Mouse (Mus musculus) heart, postnatal 10 days (tissue): Measurements from ENCODE around the gene Fgf23. TPM values are rescaled to one million over a fixed set of nuclear protein-coding genes. Genes with fewer than 3 reads are reported as not detected.

Experiments
- DNase-seq, 2 experiments: peaks; one replicate each; pipeline ENCODE4 v3.0.0; 2021
- intact Hi-C: fragments of 180-260 bp; cut with DNase I; formaldehyde crosslinking; loops from one replicate; pipeline ENCODE4 v1.15.1; 2025
- total RNA-seq, 2 experiments: library from RNA; stranded (reverse); gene quantifications; 2 replicates each; pipeline ENCODE4 v1.2.3; 2021

The Fgf23 gene
- total RNA-seq, 2 experiments from 2014 or later = not detected

- peak; percentile 94 to 97 for DNase-seq
- intact Hi-C loops = no loop called here
Measured at GRCm38 (mm10) chr6:127109402-127109930, 36.8 kb downstream of the Fgf23 start, which contains the start of gene Tigar. Gene Tigar, minus strand, starts transcription at chr6:127109557.

DNA sequence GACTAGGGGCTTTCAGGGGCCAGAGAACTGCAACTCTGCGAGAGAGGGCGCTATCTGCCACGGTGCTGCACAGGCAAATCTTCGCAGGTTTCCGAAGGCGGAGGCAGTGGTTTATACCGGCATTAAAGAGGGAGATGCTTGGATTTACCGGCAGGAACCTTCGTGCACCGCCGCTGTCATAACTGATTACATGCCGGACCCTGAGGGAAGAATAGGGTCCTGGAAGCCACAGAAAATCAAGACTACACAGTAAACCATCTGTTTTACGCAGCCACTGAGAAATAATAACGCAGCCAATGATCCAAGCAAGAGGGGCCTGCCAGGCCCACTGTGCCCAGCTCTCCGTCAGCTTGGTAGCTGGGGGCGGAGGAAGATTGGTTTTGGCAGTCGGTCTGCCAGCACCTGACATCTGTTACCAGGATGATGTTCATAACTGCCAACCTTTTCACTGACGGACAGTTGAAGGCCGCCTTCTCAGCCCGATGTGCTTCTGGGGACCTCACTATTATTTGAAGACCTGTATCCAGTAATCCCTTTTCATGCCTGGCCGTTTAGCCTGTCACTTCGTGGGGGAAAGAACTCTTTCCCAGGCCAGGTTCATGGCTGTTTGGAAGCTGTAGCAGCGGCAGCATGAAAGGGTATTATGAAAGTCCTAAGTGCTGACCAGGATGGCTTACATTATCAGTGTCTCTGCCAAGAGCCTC, 42.2 kb downstream of the Fgf23 start:
- intact Hi-C loops = no loop called here
- no peak for DNase-seq

DNA sequence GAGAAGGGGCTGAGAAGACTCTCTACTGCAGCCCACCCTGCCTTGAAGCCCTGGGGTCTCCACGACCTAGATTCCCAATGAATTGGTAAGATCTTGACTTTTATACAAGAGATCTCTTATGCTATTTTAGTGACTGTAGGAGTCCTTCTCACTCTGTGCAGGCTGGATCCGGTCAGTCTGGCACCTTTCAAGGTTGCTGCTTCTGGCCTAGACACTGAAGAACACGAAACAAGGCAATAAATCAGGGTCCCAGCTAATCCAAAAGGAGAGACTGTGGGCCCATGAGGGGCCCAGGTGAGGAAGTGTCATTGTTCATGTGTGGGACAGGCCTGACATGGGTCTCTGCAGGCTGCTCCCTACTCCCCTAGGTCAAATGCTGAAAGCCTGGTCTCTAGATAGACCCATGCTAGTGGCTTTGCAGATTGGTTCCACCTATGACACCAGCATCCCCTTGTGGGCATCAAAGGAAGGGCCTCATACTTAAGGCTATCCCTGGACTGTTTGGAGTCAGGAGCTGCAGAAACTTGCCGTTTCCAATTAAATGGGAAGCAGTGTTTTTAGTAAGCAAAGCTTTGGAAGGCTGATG, 49.6 kb downstream of the Fgf23 start:
- peak in 1 of 2 experiments; percentile 46 for DNase-seq
- intact Hi-C loops = loop anchor here (5.0 kb wide), 1 partner anchor 175 kb away; no protein-coding TSS in a partner anchor

- intact Hi-C loops = loop anchor here (5.0 kb wide), 1 partner anchor 176 kb away; no protein-coding TSS in a partner anchor
- DNase-seq = no peak
Measured at GRCm38 (mm10) chr6:127122996-127123395, 50.3 kb downstream of the Fgf23 start.

GRCm38 (mm10) chr6:127123506-127123905, 50.8 kb downstream of the Fgf23 start:
- DNase-seq = no peak
- intact Hi-C loops = loop anchor here (5.0 kb wide), 1 partner anchor 176 kb away; no protein-coding TSS in a partner anchor

GRCm38 (mm10) chr6:127129659-127130058, 57.0 kb downstream of the Fgf23 start:
- no peak for DNase-seq
- intact Hi-C loops = no loop called here

DNA sequence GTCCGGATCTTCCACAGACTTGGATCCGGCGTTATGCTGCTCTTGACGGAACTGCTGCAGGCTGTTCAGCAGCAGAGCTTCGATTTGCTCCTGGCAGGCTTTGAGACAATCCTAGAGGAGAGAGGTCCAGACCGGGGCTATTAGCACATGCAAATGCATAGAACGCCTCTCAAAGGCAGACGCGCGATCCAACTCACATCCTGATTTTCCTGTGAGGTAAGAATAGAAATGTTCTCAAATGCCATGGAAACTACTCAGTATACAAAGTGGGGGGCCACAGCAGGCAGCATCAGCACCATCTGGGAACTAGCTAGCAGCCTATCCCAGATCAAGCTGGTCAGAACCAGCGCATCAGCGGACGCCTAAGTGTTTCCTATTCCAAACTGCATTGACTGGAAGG, 57.7 kb downstream of the Fgf23 start:
- intact Hi-C loops = no loop called here
- no peak for DNase-seq

Other genes starting within 250 kb of the Fgf23 start
- gene Ndufa9, start 223.8 kb upstream of the Fgf23 start, total RNA-seq = 100 to 1,000 TPM; 567 to 590 TPM
- gene Akap3, start 219.8 kb upstream of the Fgf23 start, total RNA-seq = not detected
- not detected for gene Dyrk4, start 151.1 kb upstream of the Fgf23 start, total RNA-seq
- 10 to 100 TPM in 1 of 2 experiments, 1 to 10 TPM in 1; 8.6 to 10.0 TPM for gene Rad51ap1, start 133.3 kb upstream of the Fgf23 start, total RNA-seq
- 10 to 100 TPM; 12.9 to 14.7 TPM for gene D6Wsu163e, start 132.9 kb upstream of the Fgf23 start, total RNA-seq
- under 1 TPM; 0.15 to 0.22 TPM for gene Fgf6, start 57.3 kb upstream of the Fgf23 start, total RNA-seq
- 10 to 100 TPM; 38.8 to 40.4 TPM for gene Tigar, start 36.7 kb downstream of the Fgf23 start, total RNA-seq
- gene Ccnd2, start 79.3 kb downstream of the Fgf23 start, total RNA-seq = 100 to 1,000 TPM; 270 to 328 TPM